9 mouse cellular contexts compared by ENCODE assay signal in genomic region chr7:19341250-19341649, GRCm38 (mm10). TPM values are rescaled to one million over a fixed set of nuclear protein-coding genes. Genes with fewer than 3 reads are reported as not detected.
DNase-seq lines count a peak whose midpoint lies in the region; ATAC-seq lines count a peak whose summit lies in the region.
"Had no signal": no experiment of that assay in that cellular context is flagged by ENCODE, and none has a peak within 500 bp of the region (broad histone marks: within the 10 kb centered on the region; RNA-seq: fewer than 3 reads in every experiment).

No protein-coding gene starts in this region.

- ATAC-seq in lung, embryonic 16.5 days (ENCODE audit: low read depth): no peak
- ATAC-seq in forebrain, embryonic 14.5 days: no peak
- ATAC-seq in intestine, embryonic 16.5 days: no peak
- no peak for ATAC-seq in stomach, embryonic 15.5 days (ENCODE audit: insufficient read depth, low FRiP score, low read depth)

- no peaks in the 10 kb centered on the region for H3K9me3 ChIP-seq in lung, embryonic 16.5 days (ENCODE audit: control insufficient read depth, low read length)
- no peaks in the 10 kb centered on the region for H3K9me3 ChIP-seq in forebrain, embryonic 14.5 days (replicated peaks; ENCODE audit: control insufficient read depth, low read length)
- no peaks in the 10 kb centered on the region for H3K9me3 ChIP-seq in intestine, embryonic 16.5 days (ENCODE audit: control insufficient read depth, low read length)
- no peaks in the 10 kb centered on the region for H3K9me3 ChIP-seq in stomach, embryonic 15.5 days

- WGBS in lung, embryonic 16.5 days: 19% methylated on average over 10 of the region's 10 CpGs
- 24% methylated on average over 10 of the region's 10 CpGs for WGBS in forebrain, embryonic 14.5 days
- 16% methylated on average over 10 of the region's 10 CpGs for WGBS in intestine, embryonic 16.5 days
- 18% methylated on average over 10 of the region's 10 CpGs for WGBS in stomach, embryonic 15.5 days

- peaks cover 11% of the 10 kb centered on the region for H3K27me3 ChIP-seq in lung, embryonic 16.5 days (ENCODE audit: control insufficient read depth, insufficient read depth, low read depth, low read length)
- H3K27me3 ChIP-seq in forebrain, embryonic 14.5 days (replicated peaks; ENCODE audit: control insufficient read depth, insufficient read depth, low read length): 0 out of 2 replicates have a peak, but pooled peaks cover 3% of the 10 kb centered on the region
- no peaks in the 10 kb centered on the region for H3K27me3 ChIP-seq in intestine, embryonic 16.5 days (replicated peaks; ENCODE audit: control insufficient read depth, insufficient read depth, low read length)
- peaks cover 3% of the 10 kb centered on the region; the same call in 1 of the 2 replicates for H3K27me3 ChIP-seq in stomach, embryonic 15.5 days (replicated peaks)

- peaks cover 31% of the 10 kb centered on the region for H3K4me1 ChIP-seq in lung, embryonic 16.5 days (replicated peaks; ENCODE audit: control insufficient read depth, insufficient read depth, low read length)
- peaks cover 24% of the 10 kb centered on the region for H3K4me1 ChIP-seq in forebrain, embryonic 14.5 days (ENCODE audit: control insufficient read depth, insufficient read depth, low read length)
- peaks cover 30% of the 10 kb centered on the region for H3K4me1 ChIP-seq in intestine, embryonic 16.5 days (ENCODE audit: control insufficient read depth, insufficient read depth, low read length)
- peaks cover 31% of the 10 kb centered on the region for H3K4me1 ChIP-seq in stomach, embryonic 15.5 days

- no peaks in the 10 kb centered on the region for H3K36me3 ChIP-seq in lung, embryonic 16.5 days (ENCODE audit: control insufficient read depth, insufficient read depth, low read length)
- H3K36me3 ChIP-seq in forebrain, embryonic 14.5 days (ENCODE audit: control insufficient read depth, insufficient read depth, low read length): no peaks in the 10 kb centered on the region
- H3K36me3 ChIP-seq in intestine, embryonic 16.5 days (ENCODE audit: control insufficient read depth, insufficient read depth, low read length): no peaks in the 10 kb centered on the region
- H3K36me3 ChIP-seq in stomach, embryonic 15.5 days: no peaks in the 10 kb centered on the region

- H3K4me2 ChIP-seq in lung, embryonic 16.5 days (ENCODE audit: low read depth, low read length): peak overlapping the region; percentile 94
- H3K4me2 ChIP-seq in forebrain, embryonic 14.5 days (ENCODE audit: low read length): peak overlapping the region; percentile 89
- peak overlapping the region; percentile 91 for H3K4me2 ChIP-seq in intestine, embryonic 16.5 days (ENCODE audit: low read depth, low read length)
- H3K4me2 ChIP-seq in stomach, embryonic 15.5 days: peak overlapping the region; percentile 96

- intact Hi-C loops in gastrocnemius, postnatal 14 days (cut with DNase I; ENCODE audit: low total_unique reads): loop anchor here (10.0 kb wide), 1 partner anchor 106 kb away; no protein-coding TSS in a partner anchor

- H3K9ac ChIP-seq in lung, embryonic 16.5 days (ENCODE audit: low read length): no peak overlapping the region
- no peak overlapping the region for H3K9ac ChIP-seq in forebrain, embryonic 14.5 days (ENCODE audit: low read length)
- H3K9ac ChIP-seq in intestine, embryonic 16.5 days (ENCODE audit: low read depth, low read length): no peak overlapping the region
- H3K9ac ChIP-seq in stomach, embryonic 15.5 days: no peak overlapping the region

- H3K27ac ChIP-seq in lung, embryonic 16.5 days (ENCODE audit: low read length): no peak overlapping the region
- no peak overlapping the region for H3K27ac ChIP-seq in forebrain, embryonic 14.5 days (ENCODE audit: low read depth, low read length)
- no peak overlapping the region for H3K27ac ChIP-seq in intestine, embryonic 16.5 days (ENCODE audit: low read length)
- H3K27ac ChIP-seq in stomach, embryonic 15.5 days: no peak overlapping the region

- no peak for DNase-seq in lung, postnatal 4 days
- no peak for DNase-seq in forebrain, embryonic 14.5 days (ENCODE audit: low spot score)
- DNase-seq in urinary bladder, postnatal 14 days (ENCODE audit: low spot score): no peak
- no peak for DNase-seq in gastrocnemius, postnatal 14 days
- DNase-seq: kidney, adult 2 months had no signal

- peak overlapping the region; percentile 55 for H3K4me3 ChIP-seq in lung, embryonic 16.5 days (ENCODE audit: low read length)
- no peak overlapping the region for H3K4me3 ChIP-seq in forebrain, embryonic 14.5 days (ENCODE audit: low read depth, low read length)
- H3K4me3 ChIP-seq in intestine, embryonic 16.5 days (ENCODE audit: low read length): peak overlapping the region; percentile 56; the same call in 1 of the 2 replicates
- peak overlapping the region; percentile 50 for H3K4me3 ChIP-seq in stomach, embryonic 15.5 days (replicated peaks)

RNA-seq across cellular contexts. Expression of gene Ercc1, which starts 3.3 kb away (rescaled TPM):
- polyA plus RNA-seq in lung, embryonic 16.5 days (2015; fragmentation: Nextera tagmentation; extraction: Ambion mirVana): 79.9 and 82.5 TPM in 2 replicates
- polyA plus RNA-seq in forebrain, embryonic 14.5 days (2014; fragmentation: Nextera tagmentation; extraction: Ambion mirVana): 99.5 and 101 TPM in 2 replicates
- 45.8 and 51.3 TPM in 2 replicates for polyA plus RNA-seq in intestine, embryonic 16.5 days (2015; fragmentation: Nextera tagmentation; extraction: Ambion mirVana)
- polyA plus RNA-seq in stomach, embryonic 15.5 days (2015; fragmentation: Nextera tagmentation; extraction: Ambion mirVana): 63.7 and 66.5 TPM in 2 replicates
- 10 to 100 TPM; 26.7 to 28.7 TPM for total RNA-seq in gastrocnemius, postnatal 14 days (2021)

RNA-seq across cellular contexts. Expression of gene Cd3eap, which starts 18.0 kb away (rescaled TPM):
- polyA plus RNA-seq in lung, embryonic 16.5 days (2015; fragmentation: Nextera tagmentation; extraction: Ambion mirVana): 17.2 and 17.3 TPM in 2 replicates
- 18.4 and 20.0 TPM in 2 replicates for polyA plus RNA-seq in forebrain, embryonic 14.5 days (2014; fragmentation: Nextera tagmentation; extraction: Ambion mirVana)
- polyA plus RNA-seq in intestine, embryonic 16.5 days (2015; fragmentation: Nextera tagmentation; extraction: Ambion mirVana): 19.1 and 24.3 TPM in 2 replicates
- polyA plus RNA-seq in stomach, embryonic 15.5 days (2015; fragmentation: Nextera tagmentation; extraction: Ambion mirVana): 24.9 and 26.1 TPM in 2 replicates
- 1 to 10 TPM; 7.4 to 8.2 TPM for total RNA-seq in gastrocnemius, postnatal 14 days (2021)

RNA-seq across cellular contexts. Expression of gene Ppp1r13l, which starts 18.3 kb away (rescaled TPM):
- polyA plus RNA-seq in lung, embryonic 16.5 days (2015; fragmentation: Nextera tagmentation; extraction: Ambion mirVana): 4.9 TPM in 2 replicates
- 1.1 and 1.3 TPM in 2 replicates for polyA plus RNA-seq in forebrain, embryonic 14.5 days (2014; fragmentation: Nextera tagmentation; extraction: Ambion mirVana)
- 3.1 and 4.2 TPM in 2 replicates for polyA plus RNA-seq in intestine, embryonic 16.5 days (2015; fragmentation: Nextera tagmentation; extraction: Ambion mirVana)
- polyA plus RNA-seq in stomach, embryonic 15.5 days (2015; fragmentation: Nextera tagmentation; extraction: Ambion mirVana): 7.8 and 8.9 TPM in 2 replicates
- total RNA-seq in gastrocnemius, postnatal 14 days (2021): 1 to 10 TPM; 1.7 to 2.9 TPM

RNA-seq across cellular contexts. Expression of gene Fosb, which starts 31.4 kb away (rescaled TPM):
- polyA plus RNA-seq in lung, embryonic 16.5 days (2015; fragmentation: Nextera tagmentation; extraction: Ambion mirVana): 0.20 and 0.31 TPM in 2 replicates
- 0.17 TPM in 1 of 2 replicates, not detected in the other for polyA plus RNA-seq in forebrain, embryonic 14.5 days (2014; fragmentation: Nextera tagmentation; extraction: Ambion mirVana)
- 0.10 and 0.21 TPM in 2 replicates for polyA plus RNA-seq in intestine, embryonic 16.5 days (2015; fragmentation: Nextera tagmentation; extraction: Ambion mirVana)
- polyA plus RNA-seq in stomach, embryonic 15.5 days (2015; fragmentation: Nextera tagmentation; extraction: Ambion mirVana): 0.12 and 0.17 TPM in 2 replicates
- under 1 TPM; 0.69 to 0.90 TPM for total RNA-seq in gastrocnemius, postnatal 14 days (2021)
- polyA plus RNA-seq: liver, embryonic 16.5 days had no signal

RNA-seq across cellular contexts. Expression of gene Ercc2, which starts 40.6 kb away (rescaled TPM):
- 15.9 and 17.4 TPM in 2 replicates for polyA plus RNA-seq in lung, embryonic 16.5 days (2015; fragmentation: Nextera tagmentation; extraction: Ambion mirVana)
- polyA plus RNA-seq in forebrain, embryonic 14.5 days (2014; fragmentation: Nextera tagmentation; extraction: Ambion mirVana): 12.9 and 15.2 TPM in 2 replicates
- polyA plus RNA-seq in intestine, embryonic 16.5 days (2015; fragmentation: Nextera tagmentation; extraction: Ambion mirVana): 15.5 and 17.6 TPM in 2 replicates
- 13.5 and 14.8 TPM in 2 replicates for polyA plus RNA-seq in stomach, embryonic 15.5 days (2015; fragmentation: Nextera tagmentation; extraction: Ambion mirVana)
- total RNA-seq in gastrocnemius, postnatal 14 days (2021): 1 to 10 TPM; 6.1 to 7.8 TPM
